Mouse (Mus musculus): ENCODE measurements around the gene Gm10324. TPM values are rescaled to one million over a fixed set of nuclear protein-coding genes. Genes with fewer than 3 reads are reported as not detected.

Gene Gm10324
- not detected in 2 replicates for polyA plus RNA-seq (2012; rRNA removed)

DNA sequence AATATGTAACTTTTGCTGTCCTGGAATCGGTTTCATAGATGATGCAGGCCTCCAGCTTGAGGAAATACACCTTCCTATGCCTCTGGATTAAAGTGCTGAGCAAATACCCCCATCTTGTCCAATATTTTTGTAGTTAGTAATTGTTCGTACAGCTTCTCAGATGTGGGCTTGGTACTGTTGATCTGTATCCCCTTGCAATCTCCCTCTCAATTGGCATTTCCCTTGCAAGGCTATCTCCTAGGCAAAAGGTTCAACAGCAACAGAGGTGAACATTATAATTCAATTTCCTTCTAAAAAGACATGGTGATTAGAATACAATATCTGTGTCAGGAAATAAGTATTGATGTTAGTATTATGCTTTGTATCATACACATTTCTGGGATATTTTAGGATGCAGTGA, at the start of gene Gm10324:
Gene Gm10324, plus strand, starts transcription at position 301 of the 400 bp plus-strand sequence.

Other genes with a start within 250 kb of the Gm10324 start
- not detected in 2 replicates for gene Gm10772, start 108.0 kb downstream of the Gm10324 start, polyA plus RNA-seq (2012; rRNA removed)

All from colon, adult 2 months (tissue).